Mouse (Mus musculus): ENCODE measurements around the gene H2-Eb2. TPM values are rescaled to one million over a fixed set of nuclear protein-coding genes. Genes with fewer than 3 reads are reported as not detected.

Gene H2-Eb2
- polyA plus RNA-seq, 1 experiment from 2014 or later = 0.42 TPM

DNA sequence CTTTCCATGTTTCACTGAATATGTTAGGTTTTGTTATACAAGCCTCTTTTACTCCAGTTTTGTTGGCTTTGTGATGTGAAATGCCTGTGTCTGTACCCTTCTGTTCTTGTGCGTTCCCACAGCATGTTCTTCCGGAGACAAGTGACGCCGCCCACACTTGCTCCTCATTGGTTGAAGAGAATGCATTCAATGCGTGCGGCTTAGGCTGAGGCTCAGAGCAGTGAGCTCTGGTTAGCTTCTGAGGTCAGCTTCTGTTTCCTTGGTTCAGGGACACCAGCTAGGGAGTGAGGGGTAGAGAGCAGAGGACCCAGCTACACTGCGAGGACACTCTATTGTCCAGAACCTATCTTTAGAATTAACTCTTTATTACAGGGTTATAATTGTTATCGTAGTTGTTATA lies 33.9 kb upstream of the H2-Eb2 start:
- no peak overlapping the region for H3K9ac ChIP-seq (ENCODE audit: low read length)
- no peaks in the 10 kb centered on the region for H3K27me3 ChIP-seq (ENCODE audit: control insufficient read depth, insufficient read depth, low read length)
- ATAC-seq (replicated peaks; ENCODE audit: extremely low read depth, insufficient read depth, low FRiP score) = peak; percentile 80
- 14% methylated on average over 8 of the region's 8 CpGs for WGBS
- no peaks in the 10 kb centered on the region for H3K9me3 ChIP-seq (replicated peaks; ENCODE audit: control insufficient read depth, low read length)
- H3K4me2 ChIP-seq (ENCODE audit: low read depth, low read length) = no peak overlapping the region
- no peak overlapping the region for H3K27ac ChIP-seq (ENCODE audit: low read length)
- no peak overlapping the region for H3K4me3 ChIP-seq (ENCODE audit: low read length)
- H3K4me1 ChIP-seq (ENCODE audit: control insufficient read depth, insufficient read depth, low read length) = no peaks in the 10 kb centered on the region; the same call in 1 of the 2 replicates
- H3K36me3 ChIP-seq (ENCODE audit: control insufficient read depth, insufficient read depth) = no peaks in the 10 kb centered on the region

DNA sequence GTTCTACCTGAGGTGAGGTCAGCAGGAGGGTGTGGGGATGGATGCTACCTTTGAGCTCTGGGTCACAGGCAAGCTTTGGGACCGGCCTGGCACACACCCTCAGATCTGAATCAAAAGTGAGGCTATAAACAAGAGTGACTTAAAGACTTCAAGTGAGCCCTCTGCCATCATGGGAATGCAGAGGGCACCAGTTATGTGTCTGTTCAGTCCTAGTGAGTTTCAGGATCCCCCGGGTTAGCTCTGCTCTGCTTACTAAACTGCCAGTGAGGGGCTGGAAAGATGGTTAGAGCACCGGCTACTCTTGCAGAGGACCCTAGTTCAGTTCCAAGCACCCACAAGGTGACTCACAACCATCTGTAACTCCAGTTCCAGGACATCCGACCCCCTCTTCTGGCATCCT lies 32.9 kb upstream of the H2-Eb2 start:
- Histone ChIP-seq H3K36me3 (ENCODE audit: control insufficient read depth, insufficient read depth) (no peaks in the 10 kb centered on the region), H3K9me3 (replicated peaks; ENCODE audit: control insufficient read depth, low read length) (no peaks in the 10 kb centered on the region), H3K9ac (ENCODE audit: low read length) (no peak overlapping the region), H3K27ac (ENCODE audit: low read length) (no peak overlapping the region), H3K4me2 (ENCODE audit: low read depth, low read length) (no peak overlapping the region), H3K4me3 (ENCODE audit: low read length) (no peak overlapping the region), H3K4me1 (ENCODE audit: control insufficient read depth, insufficient read depth, low read length) (no peaks in the 10 kb centered on the region; the same call in 1 of the 2 replicates), H3K27me3 (ENCODE audit: control insufficient read depth, insufficient read depth, low read length) (no peaks in the 10 kb centered on the region)
- 81% methylated on average over 4 of the region's 4 CpGs for WGBS
- no peak for ATAC-seq (replicated peaks; ENCODE audit: extremely low read depth, insufficient read depth, low FRiP score)

DNA sequence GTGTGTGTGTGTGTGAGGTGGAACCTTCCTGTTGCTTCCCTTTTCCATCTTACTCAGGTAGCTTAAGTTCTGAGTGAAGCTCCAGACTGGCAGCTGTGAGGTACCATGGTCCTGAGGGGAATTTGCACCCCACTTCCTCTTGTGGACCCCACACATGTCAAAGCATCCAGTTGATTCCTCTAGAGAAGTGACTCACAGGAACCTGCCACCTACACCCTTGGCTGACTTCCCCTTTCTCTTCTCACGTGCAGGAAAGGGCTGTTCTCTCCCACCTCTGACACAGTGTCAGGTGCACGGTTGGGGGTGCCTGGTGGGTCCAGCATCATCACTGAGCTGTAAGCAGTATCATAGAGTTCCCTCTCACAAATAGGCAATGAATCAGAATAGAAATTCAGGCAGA lies 31.9 kb upstream of the H2-Eb2 start:
- no peak for ATAC-seq (replicated peaks; ENCODE audit: extremely low read depth, insufficient read depth, low FRiP score)
- Histone ChIP-seq H3K9me3 (replicated peaks; ENCODE audit: control insufficient read depth, low read length) (no peaks in the 10 kb centered on the region), H3K4me1 (ENCODE audit: control insufficient read depth, insufficient read depth, low read length) (no peaks in the 10 kb centered on the region; the same call in 1 of the 2 replicates), H3K36me3 (ENCODE audit: control insufficient read depth, insufficient read depth) (no peaks in the 10 kb centered on the region), H3K27ac (ENCODE audit: low read length) (no peak overlapping the region), H3K9ac (ENCODE audit: low read length) (no peak overlapping the region), H3K4me3 (ENCODE audit: low read length) (no peak overlapping the region), H3K4me2 (ENCODE audit: low read depth, low read length) (no peak overlapping the region), H3K27me3 (ENCODE audit: control insufficient read depth, insufficient read depth, low read length) (no peaks in the 10 kb centered on the region)
- 41% methylated on average over 2 of the region's 2 CpGs for WGBS

DNA sequence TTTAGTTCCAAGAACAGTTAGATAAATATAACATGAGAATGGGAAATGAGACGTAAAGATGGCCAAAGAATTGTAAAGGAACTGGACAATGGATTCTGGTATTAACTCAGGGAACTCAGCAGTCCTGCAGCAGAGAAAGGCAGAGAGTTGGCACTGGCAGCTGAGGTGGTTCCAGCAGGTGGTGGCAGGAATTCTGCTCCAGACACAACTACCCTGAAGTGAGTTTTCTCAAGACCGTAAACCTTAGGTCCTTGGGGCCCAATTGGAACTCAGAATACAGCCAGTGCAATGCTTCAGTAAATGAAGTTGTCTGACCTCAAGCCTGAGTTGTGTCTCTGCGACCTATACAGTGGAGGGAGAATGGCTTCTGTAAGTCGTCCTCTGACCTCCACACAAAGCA lies 31.2 kb upstream of the H2-Eb2 start:
- ATAC-seq (replicated peaks; ENCODE audit: extremely low read depth, insufficient read depth, low FRiP score) = no peak
- no peaks in the 10 kb centered on the region; the same call in 1 of the 2 replicates for H3K4me1 ChIP-seq (ENCODE audit: control insufficient read depth, insufficient read depth, low read length)
- H3K9me3 ChIP-seq (replicated peaks; ENCODE audit: control insufficient read depth, low read length) = no peaks in the 10 kb centered on the region
- no peaks in the 10 kb centered on the region for H3K36me3 ChIP-seq (ENCODE audit: control insufficient read depth, insufficient read depth)
- 65% methylated on average over 4 of the region's 4 CpGs for WGBS
- H3K4me3 ChIP-seq (ENCODE audit: low read length) = no peak overlapping the region
- no peak overlapping the region for H3K27ac ChIP-seq (ENCODE audit: low read length)
- no peak overlapping the region for H3K9ac ChIP-seq (ENCODE audit: low read length)
- H3K4me2 ChIP-seq (ENCODE audit: low read depth, low read length) = no peak overlapping the region
- no peaks in the 10 kb centered on the region for H3K27me3 ChIP-seq (ENCODE audit: control insufficient read depth, insufficient read depth, low read length)

DNA sequence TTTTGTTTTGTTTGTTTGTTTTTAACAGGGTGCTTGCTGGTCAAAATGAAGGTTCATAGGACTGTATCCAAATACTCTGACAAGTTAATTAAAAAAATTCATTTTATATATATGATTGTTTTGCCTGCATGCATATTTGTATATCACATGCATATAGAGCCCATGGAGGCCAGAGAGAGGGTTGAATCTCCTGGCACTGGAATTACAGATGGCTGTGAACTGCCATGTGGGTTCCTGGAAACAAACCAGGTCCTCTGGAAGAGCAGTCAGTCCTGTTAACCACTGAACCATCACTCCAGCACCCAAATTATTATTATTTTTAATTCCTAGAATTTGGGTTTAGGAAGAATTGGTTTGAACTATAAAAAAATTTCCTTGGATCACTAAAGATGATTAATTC lies 30.2 kb upstream of the H2-Eb2 start:
- no peaks in the 10 kb centered on the region; the same call in 1 of the 2 replicates for H3K4me1 ChIP-seq (ENCODE audit: control insufficient read depth, insufficient read depth, low read length)
- no peaks in the 10 kb centered on the region for H3K36me3 ChIP-seq (ENCODE audit: control insufficient read depth, insufficient read depth)
- no peaks in the 10 kb centered on the region for H3K9me3 ChIP-seq (replicated peaks; ENCODE audit: control insufficient read depth, low read length)
- ATAC-seq (replicated peaks; ENCODE audit: extremely low read depth, insufficient read depth, low FRiP score) = no peak
- no peak overlapping the region for H3K4me2 ChIP-seq (ENCODE audit: low read depth, low read length)
- H3K27ac ChIP-seq (ENCODE audit: low read length) = no peak overlapping the region
- no peaks in the 10 kb centered on the region for H3K27me3 ChIP-seq (ENCODE audit: control insufficient read depth, insufficient read depth, low read length)
- H3K4me3 ChIP-seq (ENCODE audit: low read length) = no peak overlapping the region
- no peak overlapping the region for H3K9ac ChIP-seq (ENCODE audit: low read length)

DNA sequence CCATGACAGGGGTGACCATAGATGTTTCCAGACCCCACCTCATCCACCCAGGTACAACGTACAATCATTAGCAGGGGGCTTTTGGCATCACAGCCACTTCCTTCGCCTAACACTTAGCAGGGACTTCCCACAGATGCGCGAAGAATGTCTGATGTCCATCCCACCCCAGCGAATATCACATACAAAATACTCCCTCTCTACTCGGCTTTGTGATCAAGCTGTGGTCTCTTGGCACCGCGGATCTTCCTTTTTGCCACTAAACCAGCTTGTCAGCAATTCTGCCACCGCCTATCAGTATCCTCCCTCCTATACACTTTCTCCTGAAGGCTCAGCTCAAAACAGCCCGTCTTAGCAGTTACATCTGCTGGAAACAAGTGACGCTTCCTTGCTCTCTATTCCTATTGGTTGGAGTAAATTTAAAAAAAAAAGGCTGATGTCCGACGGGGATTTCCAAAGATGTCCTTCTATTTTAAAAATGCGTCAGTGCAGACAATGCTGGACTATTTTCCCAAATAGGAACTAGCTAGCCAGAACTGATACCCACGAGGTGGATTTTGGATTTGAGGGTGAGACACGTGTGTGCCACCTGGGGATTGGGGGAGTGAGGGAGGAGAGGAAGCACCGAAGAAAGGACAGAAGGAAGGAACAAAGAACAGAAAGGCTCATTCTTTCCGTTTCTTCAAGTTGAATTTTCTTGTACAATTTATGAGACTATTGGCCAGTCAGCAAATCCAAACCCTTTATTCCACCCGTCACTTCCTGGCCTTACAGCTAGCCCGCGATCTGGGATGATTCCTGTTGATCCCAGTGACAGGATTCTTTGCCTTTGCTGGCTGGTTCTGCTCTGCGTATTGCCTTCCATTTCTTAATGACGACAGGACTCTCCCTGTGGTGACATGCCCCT lies 29.3 kb upstream of the H2-Eb2 start:
- Histone ChIP-seq H3K36me3 (ENCODE audit: control insufficient read depth, insufficient read depth) (no peaks in the 10 kb centered on the region), H3K9ac (ENCODE audit: low read length) (no peak overlapping the region), H3K9me3 (replicated peaks; ENCODE audit: control insufficient read depth, low read length) (no peaks in the 10 kb centered on the region), H3K4me2 (ENCODE audit: low read depth, low read length) (peak overlapping the region; percentile 68), H3K4me3 (ENCODE audit: low read length) (peak overlapping the region; percentile 38), H3K4me1 (ENCODE audit: control insufficient read depth, insufficient read depth, low read length) (no peaks in the 10 kb centered on the region; the same call in 1 of the 2 replicates), H3K27ac (ENCODE audit: low read length) (no peak overlapping the region), H3K27me3 (ENCODE audit: control insufficient read depth, insufficient read depth, low read length) (no peaks in the 10 kb centered on the region)
- no peak for ATAC-seq (replicated peaks; ENCODE audit: extremely low read depth, insufficient read depth, low FRiP score)
- WGBS = 24% methylated on average over 23 of the region's 23 CpGs

DNA sequence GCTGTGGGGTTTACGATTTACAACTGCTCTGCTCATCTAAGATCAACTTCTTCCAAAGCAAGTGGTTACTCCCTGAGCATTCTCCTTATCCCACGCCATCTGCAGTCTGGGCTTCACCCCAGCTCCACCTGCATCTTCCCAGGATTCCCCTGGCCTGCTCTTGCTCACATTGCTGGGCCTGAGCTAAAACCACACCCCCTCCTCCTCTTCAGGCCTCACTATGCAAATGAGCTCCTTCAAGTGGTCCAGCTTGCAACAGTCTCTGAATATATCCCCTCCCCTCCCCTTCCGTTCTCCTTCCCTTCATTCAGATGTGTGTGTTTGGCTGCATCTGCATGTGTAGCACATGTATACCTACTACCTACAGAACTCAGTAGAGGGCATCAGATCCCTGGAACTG lies 26.1 kb upstream of the H2-Eb2 start:
- no peak overlapping the region for H3K27ac ChIP-seq (ENCODE audit: low read length)
- WGBS = 68% methylated on average over 3 of the region's 3 CpGs
- ATAC-seq (replicated peaks; ENCODE audit: extremely low read depth, insufficient read depth, low FRiP score) = no peak
- H3K4me1 ChIP-seq (ENCODE audit: control insufficient read depth, insufficient read depth, low read length) = no peaks in the 10 kb centered on the region; the same call in 1 of the 2 replicates
- no peaks in the 10 kb centered on the region for H3K9me3 ChIP-seq (replicated peaks; ENCODE audit: control insufficient read depth, low read length)
- H3K4me2 ChIP-seq (ENCODE audit: low read depth, low read length) = no peak overlapping the region
- no peak overlapping the region for H3K9ac ChIP-seq (ENCODE audit: low read length)
- no peaks in the 10 kb centered on the region for H3K36me3 ChIP-seq (ENCODE audit: control insufficient read depth, insufficient read depth)
- H3K4me3 ChIP-seq (ENCODE audit: low read length) = no peak overlapping the region
- no peaks in the 10 kb centered on the region for H3K27me3 ChIP-seq (ENCODE audit: control insufficient read depth, insufficient read depth, low read length)

DNA sequence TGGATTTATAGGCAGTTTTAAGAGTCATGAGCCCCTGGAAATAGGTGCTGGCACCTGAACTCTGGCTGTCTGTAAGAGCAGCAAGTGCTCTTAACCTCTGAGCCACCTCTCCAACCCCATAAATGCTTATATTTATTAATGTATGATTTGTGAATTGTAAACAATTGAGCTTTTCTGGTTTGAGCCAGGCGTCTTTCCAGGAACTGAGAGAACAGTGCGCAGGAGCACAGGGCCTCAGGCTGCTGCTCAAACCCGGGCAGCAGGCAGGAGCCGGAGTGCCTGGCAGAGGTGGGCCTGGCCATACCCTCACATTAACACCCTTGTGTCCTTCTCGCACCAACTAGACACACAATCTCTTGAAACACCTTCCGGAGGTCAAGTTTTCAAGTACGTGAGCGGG lies 25.4 kb upstream of the H2-Eb2 start:
- WGBS = 86% methylated on average over 8 of the region's 8 CpGs
- Histone ChIP-seq H3K9ac (ENCODE audit: low read length) (no peak overlapping the region), H3K27ac (ENCODE audit: low read length) (no peak overlapping the region), H3K4me1 (ENCODE audit: control insufficient read depth, insufficient read depth, low read length) (no peaks in the 10 kb centered on the region; the same call in 1 of the 2 replicates), H3K4me2 (ENCODE audit: low read depth, low read length) (no peak overlapping the region), H3K27me3 (ENCODE audit: control insufficient read depth, insufficient read depth, low read length) (no peaks in the 10 kb centered on the region), H3K9me3 (replicated peaks; ENCODE audit: control insufficient read depth, low read length) (no peaks in the 10 kb centered on the region), H3K36me3 (ENCODE audit: control insufficient read depth, insufficient read depth) (no peaks in the 10 kb centered on the region), H3K4me3 (ENCODE audit: low read length) (no peak overlapping the region)
- ATAC-seq (replicated peaks; ENCODE audit: extremely low read depth, insufficient read depth, low FRiP score) = no peak

DNA sequence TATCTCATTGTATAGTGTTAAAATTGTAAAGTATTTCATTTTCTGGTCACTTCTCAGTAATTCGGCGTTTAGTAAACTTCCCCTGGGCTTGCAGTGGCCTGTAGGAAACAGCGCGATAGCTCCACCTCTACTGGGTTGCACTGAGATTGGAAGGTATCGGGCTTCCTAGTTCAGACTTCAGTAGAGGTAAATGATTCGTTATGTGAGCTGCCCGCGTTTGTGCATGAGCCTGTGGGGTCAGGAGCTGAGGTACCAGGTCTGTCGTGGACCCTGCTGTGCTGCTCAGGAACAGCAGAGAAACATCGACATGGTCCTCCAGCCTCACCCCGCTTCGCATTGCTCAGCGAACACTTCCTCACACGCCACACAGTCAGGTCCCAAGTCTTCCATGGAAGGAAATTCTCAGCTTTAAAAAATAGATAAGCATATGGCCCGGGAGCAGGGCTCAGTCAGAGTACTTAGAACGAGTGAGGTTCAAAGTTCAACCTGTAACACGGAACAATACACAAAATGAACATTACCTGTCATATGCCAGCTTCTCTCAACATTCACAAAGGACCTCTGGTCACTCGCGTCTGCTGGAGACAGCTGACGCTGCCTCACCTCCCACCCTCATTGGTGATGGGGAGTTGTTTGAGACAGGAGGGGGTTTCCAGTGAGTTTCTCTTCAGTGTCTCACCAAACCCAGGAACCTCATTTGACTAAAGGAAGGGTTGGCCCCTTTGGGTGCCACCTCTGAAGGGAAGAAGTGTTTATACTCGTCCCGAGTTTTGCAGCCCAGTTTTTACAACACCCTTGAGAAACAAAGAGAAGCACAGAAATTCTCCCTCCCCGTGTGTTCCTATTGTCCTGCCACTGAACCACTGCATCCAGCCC lies 24.5 kb upstream of the H2-Eb2 start:
- no peak overlapping the region for H3K4me3 ChIP-seq (ENCODE audit: low read length)
- WGBS = 66% methylated on average over 23 of the region's 23 CpGs
- H3K27ac ChIP-seq (ENCODE audit: low read length) = no peak overlapping the region
- H3K9ac ChIP-seq (ENCODE audit: low read length) = no peak overlapping the region
- no peaks in the 10 kb centered on the region; the same call in 1 of the 2 replicates for H3K4me1 ChIP-seq (ENCODE audit: control insufficient read depth, insufficient read depth, low read length)
- no peak overlapping the region for H3K4me2 ChIP-seq (ENCODE audit: low read depth, low read length)
- no peaks in the 10 kb centered on the region for H3K36me3 ChIP-seq (ENCODE audit: control insufficient read depth, insufficient read depth)
- ATAC-seq (replicated peaks; ENCODE audit: extremely low read depth, insufficient read depth, low FRiP score) = no peak
- no peaks in the 10 kb centered on the region for H3K9me3 ChIP-seq (replicated peaks; ENCODE audit: control insufficient read depth, low read length)
- no peaks in the 10 kb centered on the region for H3K27me3 ChIP-seq (ENCODE audit: control insufficient read depth, insufficient read depth, low read length)
